Mouse (Mus musculus) limb, embryonic 12.5 days (tissue): Measurements from ENCODE around the gene Olfr543. TPM values are rescaled to one million over a fixed set of nuclear protein-coding genes. Genes with fewer than 3 reads are reported as not detected.
"Not testable (repeated sequence)": the region's sequence is repeated elsewhere in the genome, so short reads cannot be mapped to it uniquely, and the experiment has no call there.

Source experiments
- ATAC-seq: fragments of 200-750 bp; cut with Nextera tagmentation; 2 replicates; pipeline ENCODE4 v1.8.0; 2017; ENCODE audit warnings: low read depth, moderate TSS enrichment; ENCODE audit not compliant: insufficient number of reproducible peaks, insufficient read depth, low FRiP score, low TSS enrichment
- H3K27ac ChIP-seq: fragments of 300-500 bp; sonication (generic); 2 replicates; pipeline ENCODE4 v1.5.1; 2016; ENCODE audit warnings: mild to moderate bottlenecking, moderate library complexity
- H3K27me3 ChIP-seq: fragments of 300-500 bp; sonication (generic); 2 replicates; pipeline ENCODE4 v1.6.1; 2016; ENCODE audit warnings: mild to moderate bottlenecking, moderate library complexity
- H3K36me3 ChIP-seq: fragments of 300-500 bp; sonication (generic); 2 replicates; pipeline ENCODE4 v1.6.1; 2016; ENCODE audit warnings: mild to moderate bottlenecking, moderate library complexity
- H3K4me1 ChIP-seq: fragments of 300-500 bp; sonication (generic); replicated peaks from 2 replicates; pipeline ENCODE4 v1.6.1; 2016
- H3K4me2 ChIP-seq: fragments of 300-500 bp; sonication (generic); 2 replicates; pipeline ENCODE4 v1.6.1; 2016; ENCODE audit warnings: mild to moderate bottlenecking, moderate library complexity
- H3K4me3 ChIP-seq: fragments of 300-500 bp; sonication (generic); replicated peaks from 2 replicates; pipeline ENCODE4 v1.5.1; 2016; ENCODE audit warnings: mild to moderate bottlenecking
- H3K9ac ChIP-seq: fragments of 300-500 bp; sonication (generic); replicated peaks from 2 replicates; pipeline ENCODE4 v1.6.1; 2016; ENCODE audit warnings: mild to moderate bottlenecking, moderate library complexity
- H3K9me3 ChIP-seq: fragments of 300-500 bp; sonication (generic); 2 replicates; pipeline ENCODE4 v1.6.1; 2016; ENCODE audit warnings: mild to moderate bottlenecking, moderate library complexity
- WGBS: fragments of 180-500 bp; shearing (Covaris S2); methylation state at CpG from one replicate; pipeline ENCODE4 v1.1.7; 2016; 5-methylcytosine and 5-hydroxymethylcytosine counted together
- polyA plus RNA-seq: library from polyadenylated mRNA; unstranded; fragments of >200 nt; fragmentation: Nextera tagmentation; extraction: Ambion mirVana; gene quantifications from 2 replicates; pipeline ENCODE4 v1.2.1, GENCODE M21; 2016

Olfr543 gene
- polyA plus RNA-seq, 1 experiment from 2014 or later: 0.33 TPM

GRCm38 (mm10) chr7:102501986-102502385 lies 20.5 kb upstream of the Olfr543 start:
- no peak overlapping the region for H3K4me3 ChIP-seq
- H3K9ac ChIP-seq: no peak overlapping the region
- no peak overlapping the region for H3K27ac ChIP-seq
- H3K36me3 ChIP-seq: no peaks in the 10 kb centered on the region
- no peak for ATAC-seq
- no peaks in the 10 kb centered on the region for H3K9me3 ChIP-seq
- no peaks in the 10 kb centered on the region for H3K27me3 ChIP-seq
- 65% methylated on average over 5 of the region's 5 CpGs for WGBS
- H3K4me1 ChIP-seq: no peaks in the 10 kb centered on the region
- no peak overlapping the region for H3K4me2 ChIP-seq

GRCm38 (mm10) chr7:102499473-102499872 lies 18.0 kb upstream of the Olfr543 start, which contains the start of gene Olfr545:
Olfr545 (minus strand) TSS chr7:102499573.
- ATAC-seq: no peak
- Histone ChIP-seq H3K9me3 (no peaks in the 10 kb centered on the region), H3K36me3 (no peaks in the 10 kb centered on the region), H3K4me2 (no peak within 1 kb of the TSS), H3K9ac (no peak within 1 kb of the TSS), H3K4me3 (no peak within 1 kb of the TSS), H3K27me3 (no peaks in the 10 kb centered on the region), H3K27ac (no peak within 1 kb of the TSS), H3K4me1 (no peaks in the 10 kb centered on the region)
- WGBS: 67% methylated on average over 3 of the region's 3 CpGs

- not testable (repeated sequence) for H3K4me3 ChIP-seq, H3K36me3 ChIP-seq, H3K9me3 ChIP-seq, H3K9ac ChIP-seq, H3K4me2 ChIP-seq, H3K4me1 ChIP-seq, ATAC-seq, H3K27me3 ChIP-seq, H3K27ac ChIP-seq
- WGBS: 44% methylated on average over 7 of the region's 7 CpGs
Observed at GRCm38 (mm10) chr7:102494416-102494815, 12.9 kb upstream of the Olfr543 start.

- 40% methylated on average over 1 of the region's 1 CpGs for WGBS
- H3K36me3 ChIP-seq: no peaks in the 10 kb centered on the region
- H3K27me3 ChIP-seq: no peaks in the 10 kb centered on the region
- no peak within 1 kb of the TSS for H3K9ac ChIP-seq
- H3K4me1 ChIP-seq: no peaks in the 10 kb centered on the region
- no peak within 1 kb of the TSS for H3K4me2 ChIP-seq
- H3K27ac ChIP-seq: no peak within 1 kb of the TSS
- no peaks in the 10 kb centered on the region for H3K9me3 ChIP-seq
- no peak for ATAC-seq
- no peak within 1 kb of the TSS for H3K4me3 ChIP-seq
Observed at GRCm38 (mm10) chr7:102488161-102488560, 6.7 kb upstream of the Olfr543 start, which contains the start of gene Olfr544. Olfr544 (minus strand) TSS chr7:102488313.

- Histone ChIP-seq H3K27me3 (no peaks in the 10 kb centered on the region), H3K9me3 (no peaks in the 10 kb centered on the region), H3K27ac (no peak overlapping the region), H3K4me1 (no peaks in the 10 kb centered on the region), H3K4me3 (no peak overlapping the region), H3K36me3 (no peaks in the 10 kb centered on the region), H3K4me2 (no peak overlapping the region), H3K9ac (no peak overlapping the region)
- ATAC-seq: no peak
- 63% methylated on average over 1 of the region's 1 CpGs for WGBS
Observed at GRCm38 (mm10) chr7:102486105-102486504, 4.6 kb upstream of the Olfr543 start.

- not testable (repeated sequence) for H3K9me3 ChIP-seq, H3K27me3 ChIP-seq, H3K4me2 ChIP-seq, H3K9ac ChIP-seq, H3K4me1 ChIP-seq, H3K4me3 ChIP-seq, H3K36me3 ChIP-seq, H3K27ac ChIP-seq, ATAC-seq
- WGBS: 55% methylated on average over 8 of the region's 8 CpGs
Observed at GRCm38 (mm10) chr7:102484766-102485165, 3.3 kb upstream of the Olfr543 start.

GRCm38 (mm10) chr7:102483665-102484064 lies 2.2 kb upstream of the Olfr543 start:
- H3K27me3 ChIP-seq: no peaks in the 10 kb centered on the region
- H3K4me1 ChIP-seq: no peaks in the 10 kb centered on the region
- no peak for ATAC-seq

GRCm38 (mm10) chr7:102480821-102481220 lies 658 bp downstream of the Olfr543 start:
- Histone ChIP-seq H3K4me3 (no peak overlapping the region), H3K9me3 (no peaks in the 10 kb centered on the region), H3K27ac (no peak overlapping the region), H3K27me3 (no peaks in the 10 kb centered on the region), H3K9ac (no peak overlapping the region), H3K4me1 (no peaks in the 10 kb centered on the region), H3K4me2 (no peak overlapping the region), H3K36me3 (no peaks in the 10 kb centered on the region)
- no peak for ATAC-seq
- WGBS: 89% methylated on average over 4 of the region's 4 CpGs

More at GRCm38 (mm10) chr7:102483665-102484064, 2.2 kb upstream of the Olfr543 start:
- no peak overlapping the region for H3K4me2 ChIP-seq
- H3K9ac ChIP-seq: no peak overlapping the region
- H3K27ac ChIP-seq: no peak overlapping the region
- no peak overlapping the region for H3K4me3 ChIP-seq
- 95% methylated on average over 2 of the region's 2 CpGs for WGBS
- H3K9me3 ChIP-seq: no peaks in the 10 kb centered on the region
- H3K36me3 ChIP-seq: no peaks in the 10 kb centered on the region

- no peak overlapping the region for H3K4me3 ChIP-seq
- WGBS: 74% methylated on average over 5 of the region's 5 CpGs
- no peaks in the 10 kb centered on the region for H3K36me3 ChIP-seq
- H3K27ac ChIP-seq: no peak overlapping the region
- H3K4me1 ChIP-seq: no peaks in the 10 kb centered on the region
- no peaks in the 10 kb centered on the region for H3K9me3 ChIP-seq
- H3K4me2 ChIP-seq: no peak overlapping the region
- no peaks in the 10 kb centered on the region for H3K27me3 ChIP-seq
- H3K9ac ChIP-seq: no peak overlapping the region
- ATAC-seq: no peak
Observed at GRCm38 (mm10) chr7:102479368-102480078, 2.0 kb downstream of the Olfr543 start.

- no peak overlapping the region for H3K27ac ChIP-seq
- H3K4me1 ChIP-seq: no peaks in the 10 kb centered on the region
- H3K4me3 ChIP-seq: no peak overlapping the region
- H3K4me2 ChIP-seq: no peak overlapping the region
- no peaks in the 10 kb centered on the region for H3K9me3 ChIP-seq
- no peak overlapping the region for H3K9ac ChIP-seq
- ATAC-seq: no peak
- H3K27me3 ChIP-seq: no peaks in the 10 kb centered on the region
- 60% methylated on average over 3 of the region's 3 CpGs for WGBS
- H3K36me3 ChIP-seq: no peaks in the 10 kb centered on the region
Observed at GRCm38 (mm10) chr7:102478926-102479325, 2.6 kb downstream of the Olfr543 start.

- no peak for ATAC-seq
- Histone ChIP-seq H3K4me3 (no peak overlapping the region), H3K9me3 (no peaks in the 10 kb centered on the region), H3K4me1 (no peaks in the 10 kb centered on the region), H3K4me2 (no peak overlapping the region), H3K36me3 (no peaks in the 10 kb centered on the region), H3K27me3 (no peaks in the 10 kb centered on the region), H3K27ac (no peak overlapping the region), H3K9ac (no peak overlapping the region)
- 85% methylated on average over 4 of the region's 4 CpGs for WGBS
Observed at GRCm38 (mm10) chr7:102478425-102478824, 3.1 kb downstream of the Olfr543 start.

- Histone ChIP-seq H3K9me3 (no peaks in the 10 kb centered on the region), H3K27ac (no peak overlapping the region), H3K9ac (no peak overlapping the region), H3K4me2 (no peak overlapping the region), H3K4me1 (no peaks in the 10 kb centered on the region), H3K27me3 (no peaks in the 10 kb centered on the region), H3K36me3 (no peaks in the 10 kb centered on the region), H3K4me3 (no peak overlapping the region)
- WGBS: 82% methylated on average over 11 of the region's 11 CpGs
- no peak for ATAC-seq
Observed at GRCm38 (mm10) chr7:102477377-102477776, 4.1 kb downstream of the Olfr543 start.
